Mouse (Mus musculus): ENCODE data around the gene Vav3. TPM values are rescaled to one million over a fixed set of nuclear protein-coding genes. Genes with fewer than 3 reads are reported as not detected.

Vav3 gene
- total RNA-seq (2023): 10 to 100 TPM; 66.5 to 66.8 TPM

DNA sequence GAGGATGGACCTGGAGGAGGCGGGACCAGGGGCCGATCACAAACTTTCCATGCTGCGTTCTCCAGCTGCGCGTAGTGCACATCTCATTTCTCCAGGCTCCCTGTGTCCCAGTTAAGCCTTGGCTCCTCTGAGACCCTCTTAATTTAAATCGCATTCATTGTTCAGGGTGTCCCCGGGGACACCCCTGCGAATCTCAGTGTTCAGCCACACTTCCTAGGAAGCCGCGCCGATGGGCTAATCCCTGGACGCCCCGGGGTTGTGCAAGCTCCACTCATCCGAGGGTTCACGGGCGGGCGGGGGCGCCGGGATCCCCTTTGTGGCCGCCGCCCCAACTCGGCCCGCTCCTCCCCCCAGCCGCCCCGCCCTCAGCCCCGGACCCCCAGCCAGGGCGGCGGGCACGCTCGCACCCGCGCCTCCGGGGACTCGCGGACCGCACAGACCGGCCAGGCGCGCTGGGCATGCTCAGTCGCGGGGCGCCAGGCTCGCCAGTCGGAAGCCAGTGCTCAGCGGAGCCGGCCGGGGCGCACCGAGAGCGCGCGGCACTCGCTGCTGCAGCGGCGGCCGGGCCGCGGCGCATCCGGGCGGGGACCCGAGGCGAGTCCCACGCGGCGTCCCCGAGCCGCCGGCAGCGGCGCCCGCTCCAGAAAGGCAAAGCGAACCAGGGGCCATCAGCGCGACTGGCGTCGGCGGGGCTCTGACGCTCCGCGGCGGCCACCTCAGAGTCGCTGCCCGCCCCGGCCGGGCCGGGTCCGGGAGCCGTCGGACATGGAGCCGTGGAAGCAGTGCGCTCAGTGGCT is at the start of gene Vav3:
TSS of gene Vav3 (plus strand) at position 380 of the 797 bp plus-strand sequence.

Other genes with a start within 250 kb of the Vav3 start
- gene Slc25a24, start 217.5 kb upstream of the Vav3 start, total RNA-seq (2023): 10 to 100 TPM; 68.9 TPM

All from neutrophil, adult 59 days (primary cell).